Mouse (Mus musculus): Measurements from ENCODE around the gene Myo1b. TPM values are rescaled to one million over a fixed set of nuclear protein-coding genes. Genes with fewer than 3 reads are reported as not detected.
A peak's percentile ranks its signal among the peaks of the same experiment; 100 is the strongest.

Gene Myo1b
- polyA plus RNA-seq, 1 experiment from 2014 or later = 33.5 TPM

GRCm38 (mm10) chr1:51770504-51770871 lies 145.4 kb downstream of the Myo1b start:
- no peak overlapping the region for H3K9ac ChIP-seq
- H3K27me3 ChIP-seq (replicated peaks) = no peaks in the 10 kb centered on the region
- no peak overlapping the region for H3K4me3 ChIP-seq
- no peaks in the 10 kb centered on the region for H3K9me3 ChIP-seq
- H3K27ac ChIP-seq (replicated peaks) = no peak overlapping the region
- H3K4me2 ChIP-seq = no peak overlapping the region
- ATAC-seq (ENCODE audit: extremely low read depth, insufficient number of reproducible peaks, low FRiP score, low TSS enrichment) = no peak
- 64% methylated on average over 5 of the region's 5 CpGs for WGBS
- H3K36me3 ChIP-seq = peaks cover 89% of the 10 kb centered on the region
- H3K4me1 ChIP-seq = no peaks in the 10 kb centered on the region

DNA sequence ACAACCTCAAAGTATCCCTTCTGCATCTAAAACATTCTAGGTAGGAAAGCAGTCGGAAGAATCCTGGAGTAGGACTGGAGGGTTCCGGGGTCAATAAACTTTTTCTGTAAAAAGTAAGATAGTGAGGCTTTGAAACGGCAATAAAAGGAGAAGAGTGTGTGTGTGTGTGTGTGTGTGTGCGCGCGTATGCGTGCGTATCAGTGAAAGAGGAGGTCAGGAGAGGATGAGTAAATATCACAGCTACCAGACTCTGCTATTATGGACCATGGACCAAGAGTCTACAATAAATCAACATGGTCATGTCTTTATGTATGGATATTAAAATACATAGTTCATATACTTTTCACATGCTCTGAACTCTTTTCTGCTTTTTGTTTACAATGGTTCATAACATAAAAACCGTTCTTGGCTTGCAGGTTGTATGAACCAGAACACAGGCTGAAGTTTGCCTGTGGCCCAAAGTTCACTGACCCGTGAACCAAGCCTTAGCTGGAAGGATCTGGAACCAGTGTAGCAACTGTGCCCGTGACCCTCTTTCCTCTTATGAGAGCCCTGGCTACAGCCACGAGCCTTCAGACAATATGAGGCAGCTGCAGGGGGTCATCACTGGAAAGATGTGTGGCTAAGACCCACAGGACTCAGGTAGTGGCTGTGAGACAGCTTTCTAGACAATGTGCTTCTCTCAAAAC lies 145.9 kb downstream of the Myo1b start:
- Histone ChIP-seq H3K4me1 (peaks cover 3% of the 10 kb centered on the region), H3K36me3 (peaks cover 84% of the 10 kb centered on the region), H3K4me3 (no peak overlapping the region), H3K9ac (no peak overlapping the region), H3K9me3 (no peaks in the 10 kb centered on the region), H3K27me3 (replicated peaks) (no peaks in the 10 kb centered on the region), H3K4me2 (no peak overlapping the region), H3K27ac (replicated peaks) (no peak overlapping the region; the same call in 1 of the 2 replicates)
- 79% methylated on average over 12 of the region's 12 CpGs for WGBS
- no peak for ATAC-seq (ENCODE audit: extremely low read depth, insufficient number of reproducible peaks, low FRiP score, low TSS enrichment)

DNA sequence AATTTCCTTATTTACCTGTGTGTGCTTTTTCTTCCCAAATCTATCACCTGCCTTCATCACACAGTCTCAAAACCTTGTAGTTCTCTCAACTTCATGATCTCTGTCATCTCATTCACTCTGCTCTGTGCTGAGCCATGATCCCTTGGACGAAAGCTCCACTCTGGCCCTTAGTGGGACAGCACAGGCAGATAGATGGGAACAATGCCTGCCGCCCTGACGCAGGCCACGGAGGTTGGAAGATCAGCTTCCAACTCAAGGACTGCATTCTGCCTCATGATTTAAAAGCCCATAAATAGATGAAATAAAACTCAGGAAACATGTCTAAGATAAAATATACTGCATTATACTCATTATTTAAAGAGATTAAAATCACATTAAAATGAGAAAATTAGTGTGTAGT lies 149.6 kb downstream of the Myo1b start:
- ATAC-seq (ENCODE audit: extremely low read depth, insufficient number of reproducible peaks, low FRiP score, low TSS enrichment) = no peak
- peaks cover 71% of the 10 kb centered on the region for H3K36me3 ChIP-seq

GRCm38 (mm10) chr1:51765156-51765555 lies 150.7 kb downstream of the Myo1b start:
- no peaks in the 10 kb centered on the region for H3K9me3 ChIP-seq
- H3K36me3 ChIP-seq = peaks cover 71% of the 10 kb centered on the region
- 40% methylated on average over 5 of the region's 5 CpGs for WGBS
- no peak for ATAC-seq (ENCODE audit: extremely low read depth, insufficient number of reproducible peaks, low FRiP score, low TSS enrichment)
- H3K9ac ChIP-seq = no peak overlapping the region
- peaks cover 6% of the 10 kb centered on the region for H3K4me1 ChIP-seq
- no peak overlapping the region for H3K4me3 ChIP-seq
- no peaks in the 10 kb centered on the region for H3K27me3 ChIP-seq (replicated peaks)
- no peak overlapping the region for H3K27ac ChIP-seq (replicated peaks)
- H3K4me2 ChIP-seq = no peak overlapping the region

More for the DNA sequence above, 149.6 kb downstream of the Myo1b start:
- Histone ChIP-seq H3K9ac (no peak overlapping the region), H3K4me3 (no peak overlapping the region), H3K27ac (replicated peaks) (no peak overlapping the region), H3K9me3 (no peaks in the 10 kb centered on the region), H3K4me2 (no peak overlapping the region), H3K27me3 (replicated peaks) (no peaks in the 10 kb centered on the region), H3K4me1 (peaks cover 6% of the 10 kb centered on the region)
- 92% methylated on average over 4 of the region's 4 CpGs for WGBS

GRCm38 (mm10) chr1:51759657-51760056 lies 156.2 kb downstream of the Myo1b start:
- ATAC-seq (ENCODE audit: extremely low read depth, insufficient number of reproducible peaks, low FRiP score, low TSS enrichment) = no peak
- peaks cover 88% of the 10 kb centered on the region for H3K36me3 ChIP-seq

GRCm38 (mm10) chr1:51758326-51759109 lies 157.4 kb downstream of the Myo1b start:
- WGBS = 69% methylated on average over 15 of the region's 15 CpGs
- Histone ChIP-seq H3K9ac (no peak overlapping the region), H3K36me3 (peaks cover 96% of the 10 kb centered on the region), H3K27ac (replicated peaks) (no peak overlapping the region), H3K27me3 (replicated peaks) (no peaks in the 10 kb centered on the region), H3K4me3 (no peak overlapping the region), H3K4me1 (no peaks in the 10 kb centered on the region), H3K9me3 (no peaks in the 10 kb centered on the region), H3K4me2 (no peak overlapping the region)
- no peak for ATAC-seq (ENCODE audit: extremely low read depth, insufficient number of reproducible peaks, low FRiP score, low TSS enrichment)

More at GRCm38 (mm10) chr1:51759657-51760056, 156.2 kb downstream of the Myo1b start:
- WGBS = 85% methylated on average over 6 of the region's 6 CpGs
- Histone ChIP-seq H3K27ac (replicated peaks) (no peak overlapping the region), H3K4me3 (no peak overlapping the region), H3K4me2 (no peak overlapping the region), H3K27me3 (replicated peaks) (no peaks in the 10 kb centered on the region), H3K9me3 (no peaks in the 10 kb centered on the region), H3K4me1 (no peaks in the 10 kb centered on the region), H3K9ac (no peak overlapping the region)

GRCm38 (mm10) chr1:51753621-51754020 lies 162.2 kb downstream of the Myo1b start:
- Histone ChIP-seq H3K27me3 (replicated peaks) (no peaks in the 10 kb centered on the region), H3K9me3 (no peaks in the 10 kb centered on the region), H3K9ac (no peak overlapping the region), H3K36me3 (peaks cover 59% of the 10 kb centered on the region), H3K27ac (replicated peaks) (no peak overlapping the region), H3K4me2 (no peak overlapping the region), H3K4me1 (peaks cover 15% of the 10 kb centered on the region), H3K4me3 (no peak overlapping the region)
- no peak for ATAC-seq (ENCODE audit: extremely low read depth, insufficient number of reproducible peaks, low FRiP score, low TSS enrichment)
- 92% methylated on average over 6 of the region's 6 CpGs for WGBS

DNA sequence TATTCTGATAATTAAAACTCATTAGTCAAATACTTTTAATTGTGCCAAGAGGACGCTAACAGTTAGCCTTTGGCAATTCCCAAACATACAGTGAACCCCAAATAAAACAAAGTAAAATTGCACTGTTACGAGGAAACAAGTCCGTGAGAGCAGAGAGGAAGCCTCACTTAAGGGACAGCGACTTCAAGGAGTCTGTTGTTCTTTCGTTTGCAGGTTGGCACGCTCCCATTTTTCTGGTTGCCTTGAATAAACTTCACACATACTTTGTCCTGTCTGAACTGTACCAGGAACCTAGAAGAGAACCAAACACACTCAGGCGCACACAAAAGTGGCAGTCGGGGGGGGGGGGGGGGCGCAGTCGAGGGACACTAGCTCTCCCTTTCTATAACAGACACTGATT lies 164.9 kb downstream of the Myo1b start:
- Histone ChIP-seq H3K36me3 (peaks cover 34% of the 10 kb centered on the region), H3K27ac (replicated peaks) (no peak overlapping the region), H3K4me1 (peaks cover 29% of the 10 kb centered on the region), H3K9me3 (no peaks in the 10 kb centered on the region), H3K27me3 (replicated peaks) (no peaks in the 10 kb centered on the region), H3K4me3 (no peak overlapping the region), H3K9ac (no peak overlapping the region), H3K4me2 (no peak overlapping the region)
- 67% methylated on average over 10 of the region's 10 CpGs for whole genome bisulfite sequencing
- no peak for ATAC-seq (ENCODE audit: extremely low read depth, insufficient number of reproducible peaks, low FRiP score, low TSS enrichment)

DNA sequence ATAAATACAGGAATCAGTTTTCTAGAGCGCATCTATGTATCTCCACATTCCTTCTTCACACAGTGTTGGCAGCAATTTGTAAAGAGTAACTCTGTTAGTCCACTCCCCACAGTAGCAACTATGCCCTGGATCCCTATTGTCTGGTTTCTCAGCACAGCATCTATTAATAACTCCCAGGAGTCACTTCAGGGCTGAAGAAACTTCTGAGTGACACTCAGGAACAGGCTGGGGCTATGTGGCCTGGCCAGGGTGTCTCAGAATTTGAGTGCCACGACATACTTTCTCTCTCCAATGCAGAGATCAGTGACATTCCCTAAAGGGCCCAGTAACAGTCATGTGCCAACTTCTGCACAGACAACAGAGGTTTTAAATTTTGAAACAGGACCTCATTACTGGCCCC lies 167.6 kb downstream of the Myo1b start:
- Histone ChIP-seq H3K9me3 (no peaks in the 10 kb centered on the region), H3K4me2 (no peak overlapping the region), H3K27ac (replicated peaks) (peak overlapping the region; percentile 2; the same call in 1 of the 2 replicates), H3K4me3 (no peak overlapping the region), H3K4me1 (peaks cover 29% of the 10 kb centered on the region), H3K9ac (no peak overlapping the region), H3K36me3 (peaks cover 15% of the 10 kb centered on the region), H3K27me3 (replicated peaks) (no peaks in the 10 kb centered on the region)
- no peak for ATAC-seq (ENCODE audit: extremely low read depth, insufficient number of reproducible peaks, low FRiP score, low TSS enrichment)
- 52% methylated on average over 2 of the region's 2 CpGs for WGBS

DNA sequence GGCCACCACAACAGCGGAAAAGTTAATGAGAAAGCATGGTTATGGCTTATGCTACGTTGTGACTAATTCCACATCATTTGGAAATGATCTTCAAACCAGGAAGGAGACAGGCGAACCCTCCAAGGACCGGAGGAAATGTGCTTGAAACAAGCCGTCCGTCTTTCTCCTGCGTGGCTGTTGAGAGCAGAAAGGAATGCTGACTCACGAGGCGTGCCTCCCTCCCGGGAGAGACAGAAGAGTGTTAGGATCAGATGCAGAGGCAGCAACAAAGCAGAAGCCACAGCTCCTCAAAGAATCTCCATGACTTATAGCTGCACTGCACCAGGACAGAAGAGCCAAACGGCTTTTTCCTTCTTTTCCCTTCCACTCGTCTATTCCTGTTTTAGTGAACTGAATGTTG lies 168.4 kb downstream of the Myo1b start:
- H3K27me3 ChIP-seq (replicated peaks) = no peaks in the 10 kb centered on the region
- H3K4me3 ChIP-seq = no peak overlapping the region
- no peak for ATAC-seq (ENCODE audit: extremely low read depth, insufficient number of reproducible peaks, low FRiP score, low TSS enrichment)
- H3K9ac ChIP-seq = no peak overlapping the region
- H3K4me1 ChIP-seq = peaks cover 29% of the 10 kb centered on the region
- no peaks in the 10 kb centered on the region for H3K9me3 ChIP-seq
- H3K4me2 ChIP-seq = peak overlapping the region; percentile 46
- H3K36me3 ChIP-seq = peaks cover 15% of the 10 kb centered on the region
- no peak overlapping the region for H3K27ac ChIP-seq (replicated peaks)
- 17% methylated on average over 12 of the region's 12 CpGs for WGBS

GRCm38 (mm10) chr1:51746711-51747240 lies 169.1 kb downstream of the Myo1b start:
- peaks cover 22% of the 10 kb centered on the region for H3K4me1 ChIP-seq
- H3K4me2 ChIP-seq = no peak overlapping the region
- no peaks in the 10 kb centered on the region for H3K27me3 ChIP-seq (replicated peaks)
- no peak overlapping the region for H3K4me3 ChIP-seq
- WGBS = 88% methylated on average over 15 of the region's 15 CpGs
- H3K27ac ChIP-seq (replicated peaks) = no peak overlapping the region
- peaks cover 11% of the 10 kb centered on the region for H3K36me3 ChIP-seq
- no peaks in the 10 kb centered on the region for H3K9me3 ChIP-seq
- no peak overlapping the region for H3K9ac ChIP-seq
- no peak for ATAC-seq (ENCODE audit: extremely low read depth, insufficient number of reproducible peaks, low FRiP score, low TSS enrichment)
